Mouse (Mus musculus) left cerebral cortex, adult 8-10 months (tissue): Measurements from ENCODE around the gene Dazap1. TPM values are rescaled to one million over a fixed set of nuclear protein-coding genes. Genes with fewer than 3 reads are reported as not detected.
A peak's percentile ranks its signal among the peaks of the same experiment; 100 is the strongest.

Source experiments
- DNase-seq, 2 experiments: peaks; one replicate each; pipeline ENCODE4 v3.0.0; 2022; ENCODE audit warnings: low spot score in 2 of 2
- microRNA-seq, 2 experiments: library from miRNA; unstranded; fragments of <30 nt; microRNA quantifications; one replicate each; pipeline ENCODE4 v1.2.0; 2022
- total RNA-seq, 4 experiments: library from RNA; stranded (reverse); gene quantifications; 2 replicates each; pipeline ENCODE4 v1.2.4; 2022

Gene Dazap1
- total RNA-seq, 4 experiments from 2014 or later = 76.4 to 90.1 (median 83.5) TPM

DNA sequence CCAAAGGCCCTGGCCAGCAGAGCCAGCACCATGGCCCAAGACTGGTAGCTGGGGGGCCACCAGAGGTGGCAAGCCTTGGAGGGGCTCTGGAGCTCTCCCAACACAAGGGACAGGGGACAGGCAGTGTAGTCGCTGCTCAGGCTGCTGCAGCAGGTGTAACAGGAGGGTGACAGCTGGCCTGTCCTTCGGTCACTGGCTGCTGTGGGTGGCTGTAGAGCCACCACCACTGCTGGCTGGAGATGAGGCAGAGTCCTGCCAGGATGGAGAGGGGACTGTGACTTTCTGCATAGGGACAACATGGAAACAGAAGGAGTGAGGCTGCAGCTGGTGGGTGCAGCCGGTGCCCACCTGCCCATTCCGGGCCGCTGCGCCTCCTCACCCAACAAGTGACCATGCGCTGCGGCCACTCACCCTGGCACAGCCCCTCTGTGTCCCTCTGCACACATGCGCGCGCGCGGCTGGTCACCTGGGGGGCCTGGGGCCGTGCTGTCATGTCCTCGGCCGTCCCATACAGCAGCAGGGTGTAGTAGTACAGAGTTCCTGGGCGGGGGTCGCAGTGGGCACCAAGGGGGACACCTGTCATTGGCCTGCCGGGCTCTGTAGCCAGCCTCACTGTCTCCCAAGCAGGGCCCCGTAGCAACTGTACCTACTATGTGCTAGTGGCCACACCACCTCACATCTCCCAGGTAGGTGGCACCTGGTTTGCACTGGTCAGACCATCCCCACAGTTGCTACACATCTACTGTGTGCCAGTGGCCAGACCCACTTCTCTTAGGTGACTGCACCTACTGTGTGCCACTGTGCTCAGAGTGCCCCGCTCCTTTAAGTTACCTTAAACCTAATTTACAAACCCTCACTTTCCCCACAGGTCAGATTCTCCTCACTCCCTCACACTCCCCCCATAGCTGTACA, 60.6 kb downstream of the Dazap1 start:
- no peak for DNase-seq

DNA sequence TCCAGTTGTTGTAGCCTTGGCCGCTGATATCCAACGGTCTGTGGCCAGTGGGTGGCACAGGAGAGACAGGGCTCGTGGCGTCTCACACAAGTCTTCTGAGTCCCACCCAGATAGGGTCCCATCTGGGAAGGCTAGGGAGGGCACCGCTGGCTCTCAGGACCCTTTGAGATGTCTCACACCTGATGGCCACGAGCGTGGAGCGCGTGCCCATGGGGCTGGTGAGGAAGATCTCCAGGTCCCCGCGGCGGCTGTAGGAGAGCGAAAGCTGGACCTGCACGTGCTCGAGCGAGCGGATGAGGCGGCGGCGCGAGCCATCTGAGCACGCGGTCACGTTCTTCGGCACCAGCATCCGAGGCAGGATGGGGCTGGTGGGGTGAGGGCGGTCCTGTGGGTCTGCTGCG, 61.5 kb downstream of the Dazap1 start:
- no peak for DNase-seq

DNA sequence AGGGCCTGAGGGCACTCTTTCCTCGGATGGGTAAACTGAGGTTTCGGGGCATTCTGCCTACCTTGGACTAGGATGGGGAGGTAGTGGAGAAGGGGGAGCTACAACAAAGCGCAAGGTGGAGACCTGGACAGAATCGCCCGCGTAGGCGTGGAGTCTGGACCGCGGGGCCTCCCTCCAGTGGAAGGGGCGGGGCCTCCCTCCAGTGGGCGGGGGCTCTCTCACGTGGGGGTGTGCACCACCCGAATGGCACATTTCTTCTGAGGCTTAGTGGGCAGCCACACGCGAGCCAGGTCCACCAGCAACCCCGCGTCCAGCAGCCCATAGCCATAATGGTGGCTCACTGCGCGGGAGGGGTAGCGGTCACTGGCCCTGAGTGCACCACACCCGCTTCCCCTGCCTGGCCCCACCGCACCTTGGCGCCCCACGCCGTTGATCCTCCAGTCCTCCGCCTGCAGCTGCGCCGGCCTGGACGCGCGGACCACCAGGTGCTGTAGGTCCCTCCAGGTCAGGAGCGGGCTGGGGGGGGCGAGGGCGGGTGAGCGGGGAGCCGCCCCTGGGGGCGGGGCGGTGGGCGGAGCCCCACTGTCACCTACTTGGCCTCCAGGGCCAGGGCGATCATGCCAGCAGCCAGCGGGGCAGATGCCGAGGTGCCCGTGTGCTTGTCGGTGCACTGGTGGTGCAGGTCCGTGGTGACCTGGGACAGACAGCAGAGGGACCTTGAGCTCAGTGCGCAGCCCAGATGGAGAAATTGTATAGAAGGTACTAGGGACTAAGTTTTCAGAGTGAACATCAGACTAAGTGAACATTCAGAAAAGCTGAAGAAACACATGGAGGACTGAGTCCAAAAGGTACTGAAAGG, 62.2 kb downstream of the Dazap1 start:
- no peak for DNase-seq

DNA sequence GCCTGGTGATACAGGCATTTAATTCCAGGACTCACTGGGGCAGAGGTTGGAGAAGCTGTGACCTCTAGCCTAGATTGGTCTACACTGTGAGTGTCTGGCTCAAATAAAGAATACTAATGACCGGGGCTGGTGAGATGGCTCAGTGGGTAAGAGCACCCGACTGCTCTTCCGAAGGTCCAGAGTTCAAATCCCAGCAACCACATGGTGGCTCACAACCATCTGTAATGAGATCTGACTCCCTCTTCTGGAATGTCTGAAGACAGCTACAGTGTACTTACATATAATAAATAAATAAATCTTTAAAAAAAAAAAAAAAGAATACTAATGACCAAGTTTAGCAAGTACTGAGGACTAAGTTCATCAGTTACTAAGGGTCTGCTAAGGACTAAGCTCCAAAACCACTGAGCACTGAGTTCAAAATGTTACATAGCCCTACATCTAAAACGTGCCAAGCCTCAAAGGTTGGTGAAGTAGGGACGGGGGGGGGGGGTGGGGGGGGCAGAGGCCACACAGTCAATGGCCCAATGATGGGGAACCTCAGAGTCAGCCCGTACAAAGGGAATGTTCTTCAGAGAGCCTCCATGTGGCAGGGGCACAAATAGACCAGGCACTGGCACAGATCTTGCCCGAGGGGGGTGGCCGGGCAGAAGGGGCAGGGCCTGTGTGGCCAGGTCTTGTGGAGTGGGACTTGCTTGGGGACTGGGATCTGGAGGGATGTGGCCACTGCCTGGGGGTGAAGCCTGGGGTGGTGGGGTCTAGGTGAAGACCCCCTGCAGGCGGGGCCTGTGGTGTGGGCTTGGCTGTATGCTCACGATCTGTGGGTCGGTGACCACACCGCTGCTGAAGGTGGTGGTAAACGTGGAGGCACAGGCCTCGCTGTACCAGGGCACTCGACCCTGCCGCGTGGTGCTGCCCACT, 63.1 kb downstream of the Dazap1 start:
- DNase-seq = no peak

DNA sequence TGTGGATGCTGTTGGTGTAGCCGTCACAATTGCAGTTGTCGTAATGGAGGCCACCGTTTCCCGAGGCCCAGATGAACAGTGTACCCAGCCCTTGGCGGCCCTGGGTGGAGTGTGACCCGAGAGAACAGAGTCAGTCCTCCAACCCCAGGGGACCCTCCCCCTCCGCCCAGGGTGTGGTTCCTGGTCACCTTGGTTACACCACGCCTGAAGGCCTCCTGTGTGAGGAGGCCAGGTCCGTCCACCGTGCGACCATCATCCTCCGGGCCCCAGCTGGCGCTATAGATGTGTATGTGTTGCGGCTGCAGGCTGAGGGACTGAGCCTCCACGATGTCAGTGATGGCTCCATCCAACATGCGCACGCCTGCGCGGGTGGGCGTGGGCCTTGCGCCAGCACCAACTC, 63.8 kb downstream of the Dazap1 start:
- DNase-seq = no peak

DNA sequence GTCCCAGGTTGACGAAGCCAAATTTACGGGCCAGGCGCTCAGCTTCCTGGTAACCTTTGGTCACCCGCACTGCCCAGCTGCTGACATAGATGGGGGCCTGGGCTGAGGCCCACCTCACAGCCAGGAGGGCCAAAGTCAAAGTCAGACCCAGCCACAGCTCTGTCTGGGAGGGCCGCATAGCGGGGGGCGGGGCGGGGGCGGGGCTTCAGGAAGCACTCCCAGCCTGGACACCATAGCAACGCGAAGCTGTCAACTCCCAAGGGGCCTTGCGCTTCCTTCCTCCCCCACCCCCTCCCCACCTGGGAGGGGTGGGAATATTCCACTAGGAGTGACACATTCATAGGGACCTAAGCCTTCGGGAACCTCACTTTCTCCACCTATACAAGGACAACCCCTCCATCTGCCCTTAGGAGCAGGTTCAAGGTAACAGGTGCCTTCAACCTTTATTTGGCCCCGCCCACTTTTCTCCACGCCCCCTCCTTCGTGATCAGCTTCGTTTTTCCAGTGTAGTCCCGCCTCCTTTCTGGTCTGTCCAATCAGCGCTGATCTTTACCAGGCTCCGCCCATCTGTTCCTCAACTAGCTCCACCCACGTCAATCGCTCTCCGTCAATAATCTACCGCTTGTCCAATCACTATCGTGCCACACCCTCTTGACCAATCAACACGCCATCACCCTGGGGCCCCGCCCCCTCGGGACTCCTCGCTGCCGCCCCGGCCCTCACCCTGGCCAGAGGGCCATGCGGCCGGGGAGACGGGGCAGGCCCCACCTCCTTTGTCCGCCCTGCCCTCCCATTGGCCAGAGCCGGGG, 68.2 kb downstream of the Dazap1 start, which contains the start of the genes Pcsk4 and Reep6:
TSS of gene Pcsk4 (minus strand) at position 226 of the 809 bp plus-strand sequence.
TSS of gene Reep6 (plus strand) at position 681 of the 809 bp plus-strand sequence.
- peak; percentile 91 to 98 for DNase-seq

DNA sequence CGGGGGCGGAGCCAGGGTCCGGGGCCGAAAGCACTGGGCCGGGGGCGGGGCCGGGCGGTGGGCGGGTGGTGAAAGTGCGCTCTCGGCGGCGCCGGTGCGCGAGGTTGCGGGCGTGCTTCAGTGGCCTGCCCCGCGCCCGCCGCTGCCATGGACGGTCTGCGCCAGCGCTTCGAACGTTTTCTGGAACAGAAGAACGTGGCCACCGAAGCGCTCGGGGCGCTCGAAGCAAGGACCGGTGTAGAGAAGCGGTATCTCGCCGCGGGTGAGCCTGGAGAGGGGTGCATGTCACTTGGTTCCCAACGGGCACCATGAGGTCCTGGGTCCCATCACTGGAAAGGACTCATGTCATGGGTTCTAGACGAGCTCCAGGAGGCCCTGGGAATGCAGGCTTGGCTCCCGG, 68.8 kb downstream of the Dazap1 start:
- DNase-seq = no peak

DNA sequence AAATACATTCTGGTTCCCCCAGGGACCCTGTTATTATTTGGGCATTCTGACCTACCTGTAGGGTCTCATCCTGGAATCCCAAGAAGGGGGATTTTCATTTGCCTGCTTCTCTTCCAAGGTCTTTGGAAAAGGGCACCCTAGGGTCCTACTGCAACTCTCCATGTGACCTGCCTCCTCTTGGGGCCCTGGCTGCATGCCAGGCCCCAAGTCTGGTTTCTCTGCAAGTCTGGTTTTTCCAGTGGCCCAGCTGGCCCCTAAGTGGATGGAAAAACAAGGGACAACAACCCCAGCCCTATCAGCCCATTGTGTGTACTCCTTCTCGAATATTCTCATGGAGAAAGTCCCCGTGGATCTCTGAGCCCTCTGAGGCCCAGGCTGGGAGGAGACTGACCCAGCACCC, 69.6 kb downstream of the Dazap1 start:
- DNase-seq = no peak

DNA sequence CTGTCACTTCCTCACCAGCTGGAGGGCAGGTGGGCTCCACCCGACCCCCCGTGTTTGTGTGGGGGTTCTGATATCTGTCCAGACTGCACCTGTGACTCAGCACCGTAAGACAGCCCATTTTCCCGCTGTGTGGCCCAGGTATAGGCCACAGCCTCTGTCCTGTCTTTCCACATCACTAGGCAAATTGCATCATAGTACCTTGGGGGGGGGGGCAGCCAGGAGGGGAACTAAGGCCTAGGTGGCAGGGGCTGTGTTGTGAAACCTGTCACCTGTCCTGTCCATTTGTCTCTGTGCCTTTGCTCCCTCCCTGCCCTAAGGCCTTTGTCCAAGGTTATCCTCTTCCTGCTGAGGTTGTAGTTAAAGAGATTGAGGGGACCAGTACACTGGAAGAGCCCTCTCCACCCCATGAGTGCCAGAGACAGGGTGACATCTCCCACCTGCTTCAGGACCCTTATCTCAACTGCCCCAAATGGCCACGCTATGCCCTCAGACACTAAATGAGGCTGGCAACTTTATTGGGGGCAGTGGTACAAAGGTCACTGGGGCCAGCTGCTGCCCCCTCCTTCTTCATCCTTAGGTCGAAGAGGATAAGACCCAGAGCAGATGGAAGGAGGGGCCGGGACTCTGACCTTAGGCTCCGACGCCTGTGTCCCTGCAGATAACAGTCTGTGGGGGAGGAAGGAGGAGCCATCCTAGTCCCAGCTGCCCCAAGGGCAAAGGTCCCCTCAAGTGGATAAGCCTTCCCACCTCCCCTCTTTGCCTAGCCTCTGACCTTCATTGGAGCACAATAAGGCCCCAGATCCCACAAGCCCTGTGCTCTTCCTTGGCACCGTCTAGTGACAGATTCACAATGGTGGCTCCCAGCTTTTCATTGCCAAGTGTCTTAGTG, 70.6 kb downstream of the Dazap1 start:
- DNase-seq = no peak

DNA sequence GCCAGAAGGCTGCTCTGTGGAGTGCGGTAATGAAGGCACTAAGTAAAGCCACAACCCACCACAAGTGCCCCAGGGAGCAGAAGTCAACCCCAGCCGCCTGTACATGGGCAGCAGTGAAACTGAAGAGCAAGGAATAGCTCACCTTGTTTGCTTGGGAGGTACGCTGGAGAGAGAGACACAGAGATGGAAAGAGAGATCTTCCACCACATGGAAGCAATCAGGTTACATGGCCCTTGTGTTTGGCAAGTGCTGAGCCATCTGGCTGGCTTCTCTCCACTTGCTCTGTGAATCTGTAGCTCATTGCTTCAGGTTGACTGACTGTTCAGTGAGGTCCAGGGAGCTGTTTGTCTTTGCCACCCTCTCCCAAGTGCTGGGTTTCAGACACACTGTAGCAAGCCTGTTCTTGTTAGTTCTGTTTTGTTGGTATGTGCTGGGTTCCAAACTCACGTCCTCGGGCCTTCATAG, 71.3 kb downstream of the Dazap1 start:
- DNase-seq = no peak

DNA sequence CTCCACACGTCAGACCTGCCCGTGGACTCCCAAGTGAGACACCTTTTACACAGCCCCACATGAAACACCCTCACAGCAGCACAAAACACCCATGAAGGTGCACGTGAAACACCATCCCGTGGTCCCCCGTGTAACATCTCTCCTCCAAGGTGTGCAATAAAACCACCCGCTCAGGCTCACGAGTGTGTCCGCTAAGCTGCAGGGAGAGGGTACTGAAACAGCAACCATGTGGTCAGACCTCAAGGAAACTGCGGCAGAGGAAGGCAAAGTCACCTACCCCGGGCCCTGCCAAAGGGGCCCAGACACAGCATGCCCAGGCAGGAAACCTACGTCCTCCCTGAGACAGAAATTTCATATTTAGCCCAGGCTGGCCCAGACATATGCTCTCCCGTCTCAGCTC, 75.0 kb downstream of the Dazap1 start:
- DNase-seq = no peak

Small RNA genes lying within 50 kb of the gene (microRNA-seq; reads per million reads assigned to microRNA genes)
- 0.63 to 2.4 reads per million in 2 experiments for gene Mir6911

Other genes with a start within 250 kb of the Dazap1 start
- 1 to 10 TPM; 3.6 to 9.6 (median 6.0) TPM for gene Arhgap45, start 244.8 kb upstream of the Dazap1 start, total RNA-seq
- gene Polr2e, start 221.7 kb upstream of the Dazap1 start, total RNA-seq = 10 to 100 TPM; 64.7 to 80.4 (median 72.9) TPM
- 100 to 1,000 TPM; 472 to 551 (median 538) TPM for gene Gpx4, start 214.3 kb upstream of the Dazap1 start, total RNA-seq
- gene Sbno2, start 155.9 kb upstream of the Dazap1 start, total RNA-seq = 10 to 100 TPM; 16.2 to 32.0 (median 20.3) TPM
- gene Stk11, start 145.7 kb upstream of the Dazap1 start, total RNA-seq = 100 to 1,000 TPM; 102 to 111 (median 109) TPM
- 100 to 1,000 TPM; 306 to 342 (median 330) TPM for gene Atp5d, start 122.9 kb upstream of the Dazap1 start, total RNA-seq
- 100 to 1,000 TPM; 328 to 363 (median 358) TPM for gene Cbarp, start 120.7 kb upstream of the Dazap1 start, total RNA-seq
- 10 to 100 TPM; 48.5 to 76.4 (median 64.1) TPM for gene Midn, start 113.2 kb upstream of the Dazap1 start, total RNA-seq
- gene Cirbp, start 95.5 kb upstream of the Dazap1 start, total RNA-seq = 100 to 1,000 TPM; 124 to 159 (median 143) TPM
- 1 to 10 TPM; 4.1 to 6.0 (median 5.5) TPM for gene 1600002K03Rik, start 88.5 kb upstream of the Dazap1 start, total RNA-seq
- gene Efna2, start 82.0 kb upstream of the Dazap1 start, total RNA-seq = 1 to 10 TPM; 6.8 to 9.1 (median 7.7) TPM
- 10 to 100 TPM; 41.9 to 51.7 (median 44.1) TPM for gene Mum1, start 35.1 kb upstream of the Dazap1 start, total RNA-seq
- 100 to 1,000 TPM; 214 to 225 (median 218) TPM for gene Ndufs7, start 12.4 kb upstream of the Dazap1 start, total RNA-seq
- gene Gamt, start 474 bp upstream of the Dazap1 start, total RNA-seq = 10 to 100 TPM; 28.8 to 33.6 (median 31.1) TPM
- gene Rps15, start 31.0 kb downstream of the Dazap1 start, total RNA-seq = 1,000 to 10,000 TPM in 1 of 4 experiments, 100 to 1,000 TPM in 3; 922 to 1,007 (median 961) TPM
- 100 to 1,000 TPM; 107 to 125 (median 116) TPM for gene Apc2, start 34.5 kb downstream of the Dazap1 start, total RNA-seq
- gene 2310011J03Rik, start 59.1 kb downstream of the Dazap1 start, total RNA-seq = 10 to 100 TPM; 25.7 to 29.0 (median 27.3) TPM
- gene Pcsk4, start 68.0 kb downstream of the Dazap1 start, total RNA-seq = 10 to 100 TPM in 1 of 4 experiments, 1 to 10 TPM in 3; 6.7 to 10.2 (median 8.3) TPM
- 10 to 100 TPM; 12.0 to 14.8 (median 13.6) TPM for gene Reep6, start 68.5 kb downstream of the Dazap1 start, total RNA-seq
- 10 to 100 TPM; 10.7 to 12.1 (median 11.5) TPM for gene Adamtsl5, start 86.9 kb downstream of the Dazap1 start, total RNA-seq
- gene Plk5, start 95.0 kb downstream of the Dazap1 start, total RNA-seq = 10 to 100 TPM; 27.8 to 29.4 (median 28.7) TPM
- gene Mex3d, start 126.2 kb downstream of the Dazap1 start, total RNA-seq = 10 to 100 TPM; 18.9 to 20.3 (median 19.6) TPM
- 100 to 1,000 TPM; 146 to 152 (median 149) TPM for gene Mbd3, start 138.1 kb downstream of the Dazap1 start, total RNA-seq
- 100 to 1,000 TPM; 332 to 408 (median 366) TPM for gene Uqcr11, start 145.3 kb downstream of the Dazap1 start, total RNA-seq
- 10 to 100 TPM; 27.7 to 32.6 (median 31.4) TPM for gene Tcf3, start 172.2 kb downstream of the Dazap1 start, total RNA-seq
- not detected for gene Onecut3, start 233.3 kb downstream of the Dazap1 start, total RNA-seq